Comparison of ENCODE assay signal across 8 mouse cellular contexts in the genomic region with DNA sequence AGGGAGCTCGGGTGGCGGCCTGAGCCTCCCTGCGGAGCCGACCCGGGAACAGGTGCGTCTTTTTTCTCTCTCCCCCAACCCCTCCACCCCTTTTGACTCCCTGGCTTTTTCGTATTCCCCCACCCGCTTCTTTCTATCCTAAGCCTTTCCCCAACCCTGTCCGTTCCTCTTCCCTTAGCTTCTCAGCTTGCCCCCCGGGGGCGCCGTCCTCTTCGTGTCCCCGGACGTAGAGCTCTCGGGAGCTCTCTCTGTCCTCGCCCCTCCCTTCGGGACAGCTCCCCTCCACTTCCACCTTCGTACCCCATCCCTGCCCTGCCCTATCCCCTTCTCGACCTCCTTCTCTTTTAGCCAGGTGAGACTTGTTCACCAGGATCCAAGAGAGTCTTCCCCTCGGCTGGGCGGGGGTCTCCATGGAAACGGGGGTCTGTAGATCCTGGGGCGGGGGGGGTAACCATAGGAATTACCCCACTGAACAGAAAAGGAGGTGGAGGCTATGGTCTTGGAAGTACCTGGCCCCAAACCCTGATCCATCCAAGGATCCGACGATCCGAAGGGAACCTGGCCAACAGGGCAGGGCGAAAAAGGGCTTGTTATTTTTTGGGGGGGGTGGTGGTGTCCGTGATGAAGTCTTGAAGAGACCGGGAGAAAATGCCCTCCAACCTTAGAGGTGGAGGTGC. TPM values are rescaled to one million over a fixed set of nuclear protein-coding genes. Genes with fewer than 3 reads are reported as not detected.
DNase-seq lines count a peak whose midpoint lies in the region; ATAC-seq and TF ChIP-seq lines count a peak whose summit lies in the region.

No protein-coding gene starts in this region.

- peak overlapping the region; percentile 77 for H3K27ac ChIP-seq in heart, embryonic 12.5 days (ENCODE audit: poor library complexity, severe bottlenecking)
- H3K27ac ChIP-seq in embryonic facial prominence, embryonic 14.5 days (replicated peaks; ENCODE audit: low read depth, low read length): peak overlapping the region; percentile 65
- H3K27ac ChIP-seq in kidney, embryonic 16.5 days (ENCODE audit: low read length): peak overlapping the region; percentile 80
- peak overlapping the region; percentile 82 for H3K27ac ChIP-seq in midbrain, embryonic 13.5 days

- H3K4me3 ChIP-seq in heart, embryonic 12.5 days: peak overlapping the region; percentile 75
- H3K4me3 ChIP-seq in G1E (ENCODE audit: low read depth, low read length): peak overlapping the region; percentile 71
- peak overlapping the region; percentile 56 for H3K4me3 ChIP-seq in embryonic facial prominence, embryonic 14.5 days (ENCODE audit: low read depth, low read length)
- peak overlapping the region; percentile 61 for H3K4me3 ChIP-seq in kidney, embryonic 16.5 days (ENCODE audit: low read length)
- H3K4me3 ChIP-seq in midbrain, embryonic 13.5 days (replicated peaks): peak overlapping the region; percentile 61

- no peak for DNase-seq in heart, postnatal 10 days
- peak; percentile 24 for DNase-seq in G1E (ENCODE audit: low spot score)
- peak; percentile 1 for DNase-seq in embryonic facial prominence, embryonic 14.5 days (ENCODE audit: low spot score)
- DNase-seq in layer of hippocampus, adult 8-10 months (ENCODE audit: low spot score in 2 of 2): no peak

- H3K27me3 ChIP-seq in heart, embryonic 12.5 days (replicated peaks): peaks cover 34% of the 10 kb centered on the region
- H3K27me3 ChIP-seq in G1E (ENCODE audit: insufficient read depth, low read length): peaks cover 61% of the 10 kb centered on the region
- no peaks in the 10 kb centered on the region for H3K27me3 ChIP-seq in embryonic facial prominence, embryonic 14.5 days (replicated peaks; ENCODE audit: control insufficient read depth, insufficient read depth, low read length)
- no peaks in the 10 kb centered on the region; the same call in 1 of the 2 replicates for H3K27me3 ChIP-seq in kidney, embryonic 16.5 days (ENCODE audit: insufficient read depth, low read length)
- no peaks in the 10 kb centered on the region for H3K27me3 ChIP-seq in midbrain, embryonic 13.5 days

- no peak for TF ChIP-seq CTCF in G1E (IDR thresholded peaks at IDR 0.05; ENCODE audit: low read depth, low read length)

- ATAC-seq in heart, embryonic 12.5 days (ENCODE audit: insufficient number of reproducible peaks, low FRiP score): no peak
- no peak for ATAC-seq in G1E (ENCODE audit: extremely low read depth, insufficient number of reproducible peaks, low FRiP score, poor library complexity, severe bottlenecking)
- ATAC-seq in embryonic facial prominence, embryonic 14.5 days (ENCODE audit: low read depth): no peak; the same call in none of the 2 replicates
- ATAC-seq in kidney, embryonic 16.5 days (ENCODE audit: low FRiP score, low TSS enrichment): peak; percentile 2; the same call in 1 of the 2 replicates
- ATAC-seq in midbrain, embryonic 13.5 days: peak; percentile 40
- no peak for ATAC-seq in monocyte, adult 5-6 weeks (replicated peaks; ENCODE audit: insufficient number of reproducible peaks, low FRiP score, low TSS enrichment, poor library complexity, severe bottlenecking)

- peak overlapping the region; percentile 76 for H3K9ac ChIP-seq in heart, embryonic 12.5 days
- peak overlapping the region; percentile 54 for H3K9ac ChIP-seq in embryonic facial prominence, embryonic 14.5 days (ENCODE audit: low read depth, low read length)
- peak overlapping the region; percentile 72 for H3K9ac ChIP-seq in kidney, embryonic 16.5 days (replicated peaks; ENCODE audit: low read length)
- H3K9ac ChIP-seq in midbrain, embryonic 13.5 days (replicated peaks): peak overlapping the region; percentile 73

- 13% methylated on average over 24 of the region's 30 CpGs for WGBS in heart, embryonic 12.5 days
- WGBS in embryonic facial prominence, embryonic 14.5 days: 13% methylated on average over 25 of the region's 30 CpGs
- WGBS in kidney, embryonic 16.5 days: 17% methylated on average over 29 of the region's 30 CpGs
- 19% methylated on average over 28 of the region's 30 CpGs for WGBS in midbrain, embryonic 13.5 days

- intact Hi-C loops in heart, postnatal 10 days (cut with DNase I): no loop called here

- no peaks in the 10 kb centered on the region for H3K4me1 ChIP-seq in heart, embryonic 12.5 days (replicated peaks)
- peaks cover 34% of the 10 kb centered on the region for H3K4me1 ChIP-seq in G1E (ENCODE audit: insufficient read depth, low read depth, low read length)
- no peaks in the 10 kb centered on the region for H3K4me1 ChIP-seq in embryonic facial prominence, embryonic 14.5 days (ENCODE audit: control insufficient read depth, insufficient read depth, low read length)
- peaks cover 10% of the 10 kb centered on the region for H3K4me1 ChIP-seq in kidney, embryonic 16.5 days (ENCODE audit: insufficient read depth, low read length)
- peaks cover 15% of the 10 kb centered on the region for H3K4me1 ChIP-seq in midbrain, embryonic 13.5 days (replicated peaks)

- no peaks in the 10 kb centered on the region for H3K9me3 ChIP-seq in heart, embryonic 12.5 days (replicated peaks)
- no peaks in the 10 kb centered on the region for H3K9me3 ChIP-seq in G1E (replicated peaks)
- no peaks in the 10 kb centered on the region for H3K9me3 ChIP-seq in embryonic facial prominence, embryonic 14.5 days (ENCODE audit: control insufficient read depth, low read length)
- 0 out of 2 replicates have a peak, but pooled peaks cover 3% of the 10 kb centered on the region for H3K9me3 ChIP-seq in kidney, embryonic 16.5 days (ENCODE audit: low read length)
- H3K9me3 ChIP-seq in midbrain, embryonic 13.5 days: no peaks in the 10 kb centered on the region

- no peaks in the 10 kb centered on the region for H3K36me3 ChIP-seq in heart, embryonic 12.5 days
- H3K36me3 ChIP-seq in G1E (replicated peaks): no peaks in the 10 kb centered on the region
- no peaks in the 10 kb centered on the region for H3K36me3 ChIP-seq in embryonic facial prominence, embryonic 14.5 days (ENCODE audit: control insufficient read depth, insufficient read depth, low read length)
- no peaks in the 10 kb centered on the region for H3K36me3 ChIP-seq in kidney, embryonic 16.5 days (ENCODE audit: insufficient read depth, low read length)
- H3K36me3 ChIP-seq in midbrain, embryonic 13.5 days: no peaks in the 10 kb centered on the region

- peak overlapping the region; percentile 94 for H3K4me2 ChIP-seq in heart, embryonic 12.5 days
- H3K4me2 ChIP-seq in embryonic facial prominence, embryonic 14.5 days (ENCODE audit: low read depth, low read length): peak overlapping the region; percentile 71
- H3K4me2 ChIP-seq in kidney, embryonic 16.5 days (replicated peaks; ENCODE audit: low read depth, low read length): peak overlapping the region; percentile 72
- H3K4me2 ChIP-seq in midbrain, embryonic 13.5 days (replicated peaks): peak overlapping the region; percentile 61

RNA-seq across cellular contexts. Expression of gene Bcorl1, which starts 2.9 kb away (rescaled TPM):
- polyA plus RNA-seq in heart, embryonic 12.5 days (2016; fragmentation: Nextera tagmentation; extraction: Ambion mirVana): 4.6 and 5.9 TPM in 2 replicates
- total RNA-seq in heart, postnatal 10 days (2021): 10 to 100 TPM in 1 of 2 experiments, 1 to 10 TPM in 1; 9.6 to 13.6 TPM
- total RNA-seq in G1E (2014; fragmentation: Nextera tagmentation): 5.6 and 12.2 TPM in 2 replicates
- total RNA-seq in G1E (2017): 2.4 and 6.0 TPM in 2 replicates
- polyA plus RNA-seq in G1E (2012): 1.7 and 3.0 TPM in 2 replicates
- 6.7 and 7.0 TPM in 2 replicates for polyA plus RNA-seq in embryonic facial prominence, embryonic 14.5 days (2014; fragmentation: Nextera tagmentation; extraction: Ambion mirVana)
- 5.6 and 6.2 TPM in 2 replicates for polyA plus RNA-seq in kidney, embryonic 16.5 days (2015; fragmentation: Nextera tagmentation; extraction: Ambion mirVana)
- polyA plus RNA-seq in midbrain, embryonic 13.5 days (2015; fragmentation: Nextera tagmentation; extraction: Ambion mirVana): 6.6 TPM in 2 replicates
- 2.1 to 13.5 TPM (median 4.3 TPM) in 3 replicates for total RNA-seq in monocyte, adult 5-6 weeks (2017)
- total RNA-seq in layer of hippocampus, adult 8-10 months (2022): 10 to 100 TPM; 16.2 to 20.8 (median 19.0) TPM

Comparison
In these comparisons a context has a peak if more than half of its experiments do, and no peak if none do; other contexts are left out.
1. ATAC-seq: peak in kidney, embryonic 16.5 days (single experiment) and midbrain, embryonic 13.5 days (single experiment); none in heart, embryonic 12.5 days (single experiment), G1E (single experiment), embryonic facial prominence, embryonic 14.5 days (single experiment) and monocyte, adult 5-6 weeks (single experiment).
2. DNase-seq: peak in G1E (single experiment) and embryonic facial prominence, embryonic 14.5 days (single experiment); none in heart, postnatal 10 days (0 of 2) and layer of hippocampus, adult 8-10 months (0 of 2).
3. Peak in every context shown above with its lines, with median percentiles within 50 percentile points of each other: H3K27ac ChIP-seq, H3K4me2 ChIP-seq, H3K4me3 ChIP-seq and H3K9ac ChIP-seq.